Mouse (Mus musculus) small intestine, adult 2 months (tissue): Measurements from ENCODE around the gene Dnah7c. TPM values are rescaled to one million over a fixed set of nuclear protein-coding genes. Genes with fewer than 3 reads are reported as not detected.
"Not testable (repeated sequence)": the region's sequence is repeated elsewhere in the genome, so short reads cannot be mapped to it uniquely, and the experiment has no call there.

Experiments
- H3K27ac ChIP-seq: fragments of 200-500 bp; 2 replicates; pipeline ENCODE4 v1.5.1; 2012; ENCODE audit warnings: low read depth, low read length, control low read depth, inconsistent platforms; ENCODE audit not compliant: insufficient read depth
- H3K27me3 ChIP-seq: fragments of 200-500 bp; 2 replicates; pipeline ENCODE4 v1.6.1; 2012; ENCODE audit warnings: mild to moderate bottlenecking, moderate library complexity, low read length, inconsistent platforms; ENCODE audit not compliant: control insufficient read depth, insufficient read depth
- H3K36me3 ChIP-seq: fragments of 200-500 bp; 2 replicates; pipeline ENCODE4 v1.6.1; 2012; ENCODE audit warnings: mild to moderate bottlenecking, low read length, control low read depth, inconsistent platforms; ENCODE audit not compliant: control insufficient read depth, insufficient read depth
- H3K4me1 ChIP-seq: fragments of 200-500 bp; 2 replicates; pipeline ENCODE4 v1.6.1; 2012; ENCODE audit warnings: low read length, inconsistent platforms, mixed read lengths; ENCODE audit not compliant: control insufficient read depth, insufficient read depth, insufficient read length
- H3K4me3 ChIP-seq: fragments of 200-500 bp; 2 replicates; pipeline ENCODE4 v1.5.1; 2012; ENCODE audit warnings: low read depth, mild to moderate bottlenecking, control low read depth, inconsistent platforms, low read length, moderate library complexity
- CTCF ChIP-seq: fragments of 200-500 bp; IDR thresholded peaks from 2 replicates; pipeline ENCODE4 v1.5.1; 2012; ENCODE audit warnings: low read depth, mild to moderate bottlenecking, control low read depth, inconsistent platforms, low read length, moderate library complexity, mixed read lengths; ENCODE audit not compliant: insufficient replicate concordance, insufficient read length; ENCODE audit errors: extremely low read depth
- POLR2A ChIP-seq: fragments of 200-500 bp; IDR thresholded peaks from 2 replicates; pipeline ENCODE4 v1.6.1; 2012; ENCODE audit warnings: low read depth, mild to moderate bottlenecking, control low read depth, inconsistent platforms, low read length, moderate library complexity
- WGBS: fragments of 180-500 bp; shearing (Covaris S2); methylation state at CpG from one replicate; pipeline ENCODE4 v1.1.7; 2018; 5-methylcytosine and 5-hydroxymethylcytosine counted together
- polyA plus RNA-seq: library from polyadenylated mRNA; depleted of rRNA; stranded (reverse); fragments of >200 nt; gene quantifications from 2 replicates; pipeline ENCODE4 v1.2.3, GENCODE M21; 2012

The Dnah7c gene
- polyA plus RNA-seq, 1 experiment = not detected

GRCm38 (mm10) chr1:46620331-46620730 is 194.9 kb downstream of the Dnah7c start:
- Histone ChIP-seq H3K27ac (no peak overlapping the region), H3K27me3 (no peaks in the 10 kb centered on the region), H3K36me3 (no peaks in the 10 kb centered on the region), H3K4me1 (no peaks in the 10 kb centered on the region), H3K4me3 (no peak overlapping the region)
- TF ChIP-seq CTCF = no peak
- TF ChIP-seq POLR2A = no peak
- 85% methylated on average over 1 of the region's 1 CpGs for WGBS

DNA sequence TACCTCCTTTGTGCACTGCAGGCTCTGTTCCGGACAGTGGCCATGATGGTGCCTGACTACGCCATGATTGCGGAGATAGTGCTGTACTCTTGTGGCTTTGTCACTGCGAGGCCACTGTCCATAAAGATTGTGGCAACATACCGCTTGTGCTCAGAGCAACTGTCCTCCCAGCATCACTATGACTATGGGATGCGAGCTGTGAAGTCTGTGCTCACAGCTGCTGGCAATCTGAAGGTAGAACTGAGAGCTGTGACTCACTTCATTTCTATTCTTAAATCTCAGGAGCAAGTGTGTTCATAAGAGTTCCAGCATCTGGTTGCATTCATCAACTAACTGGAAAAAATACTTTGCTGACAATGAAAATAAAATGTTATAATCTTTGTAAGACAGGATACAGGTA is 200.5 kb downstream of the Dnah7c start:
- not testable (repeated sequence) for H3K36me3 ChIP-seq, H3K27me3 ChIP-seq, H3K27ac ChIP-seq, H3K4me1 ChIP-seq, H3K4me3 ChIP-seq
- WGBS = 92% methylated on average over 6 of the region's 6 CpGs

DNA sequence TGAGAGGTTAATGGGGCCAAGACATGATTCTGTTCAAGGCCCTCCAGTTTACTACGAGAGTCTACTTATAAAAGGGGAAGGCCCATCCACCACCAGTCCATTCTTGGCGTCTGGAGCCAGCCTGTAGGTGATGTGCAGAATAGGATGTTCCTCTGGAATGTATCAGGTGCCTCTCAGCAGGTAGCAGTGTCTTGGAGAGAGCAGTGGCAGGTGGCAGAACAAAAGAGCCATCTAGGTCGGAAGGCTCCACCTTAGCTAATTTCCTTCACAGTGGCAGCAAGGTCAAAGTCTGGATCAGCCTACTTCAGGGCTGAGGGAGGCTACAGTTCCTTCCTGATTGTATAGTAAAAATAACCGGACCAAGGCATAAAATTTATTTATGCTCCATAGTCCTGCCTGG is 224.4 kb downstream of the Dnah7c start:
- not testable (repeated sequence) for H3K36me3 ChIP-seq, H3K27me3 ChIP-seq, H3K27ac ChIP-seq, H3K4me1 ChIP-seq, H3K4me3 ChIP-seq
- 61% methylated on average over 4 of the region's 4 CpGs for WGBS

- not testable (repeated sequence) for H3K27me3 ChIP-seq, H3K4me1 ChIP-seq, H3K27ac ChIP-seq, H3K4me3 ChIP-seq, H3K36me3 ChIP-seq
- 57% methylated on average over 2 of the region's 2 CpGs for WGBS
Measured at GRCm38 (mm10) chr1:46652721-46653120, 227.3 kb downstream of the Dnah7c start.

DNA sequence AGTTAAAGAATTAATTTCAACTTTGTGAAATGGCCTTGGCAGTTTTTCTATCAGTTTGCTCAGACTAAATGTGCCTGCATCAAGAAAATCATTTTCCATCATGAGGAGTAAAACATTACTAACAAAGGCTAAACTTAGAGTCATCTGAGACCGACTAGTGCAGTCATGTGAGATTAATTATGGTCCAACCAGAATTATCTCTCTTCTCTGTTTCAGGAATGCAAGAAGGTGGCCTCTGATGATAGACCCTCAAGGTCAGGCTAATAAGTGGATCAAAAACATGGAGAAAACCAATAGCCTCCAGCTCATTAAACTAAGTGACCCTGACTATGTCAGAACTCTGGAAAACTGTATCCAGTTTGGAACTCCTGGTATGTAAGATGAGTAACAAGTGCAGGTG is 299.4 kb downstream of the Dnah7c start:
- not testable (repeated sequence) for H3K27ac ChIP-seq, H3K4me1 ChIP-seq, H3K36me3 ChIP-seq, H3K4me3 ChIP-seq, H3K27me3 ChIP-seq
- WGBS = 47% methylated on average over 1 of the region's 1 CpGs

- TF ChIP-seq POLR2A (no peak), CTCF (no peak)
- WGBS = 19% methylated on average over 1 of the region's 1 CpGs
- no peaks in the 10 kb centered on the region for H3K36me3 ChIP-seq
Measured at GRCm38 (mm10) chr1:46725266-46725665, 299.9 kb downstream of the Dnah7c start.

DNA sequence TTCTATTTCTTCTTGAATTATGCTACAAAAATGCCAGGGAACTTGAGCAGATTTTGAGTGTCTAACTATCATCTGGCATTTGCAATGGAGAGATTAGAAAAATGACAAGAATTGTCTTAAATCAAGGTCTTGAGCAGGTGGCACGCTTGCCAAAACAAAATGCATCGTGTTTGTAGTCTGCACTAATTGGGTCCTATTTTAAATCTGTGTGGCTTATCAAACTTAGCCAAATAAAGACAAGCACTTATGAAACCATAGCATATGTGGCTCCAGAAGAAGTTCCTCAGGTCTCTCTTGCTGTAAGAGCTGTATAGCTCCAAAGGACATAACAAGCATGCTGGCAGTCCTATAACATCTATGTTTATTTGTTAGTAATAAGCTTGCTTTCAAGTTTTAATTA is 300.3 kb downstream of the Dnah7c start:
- 79% methylated on average over 2 of the region's 2 CpGs for WGBS
- not testable (repeated sequence) for H3K4me3 ChIP-seq, H3K36me3 ChIP-seq, H3K27ac ChIP-seq, H3K4me1 ChIP-seq, H3K27me3 ChIP-seq

More at GRCm38 (mm10) chr1:46725266-46725665, 299.9 kb downstream of the Dnah7c start:
- Histone ChIP-seq H3K4me1 (no peaks in the 10 kb centered on the region), H3K4me3 (no peak overlapping the region), H3K27ac (no peak overlapping the region), H3K27me3 (no peaks in the 10 kb centered on the region)

DNA sequence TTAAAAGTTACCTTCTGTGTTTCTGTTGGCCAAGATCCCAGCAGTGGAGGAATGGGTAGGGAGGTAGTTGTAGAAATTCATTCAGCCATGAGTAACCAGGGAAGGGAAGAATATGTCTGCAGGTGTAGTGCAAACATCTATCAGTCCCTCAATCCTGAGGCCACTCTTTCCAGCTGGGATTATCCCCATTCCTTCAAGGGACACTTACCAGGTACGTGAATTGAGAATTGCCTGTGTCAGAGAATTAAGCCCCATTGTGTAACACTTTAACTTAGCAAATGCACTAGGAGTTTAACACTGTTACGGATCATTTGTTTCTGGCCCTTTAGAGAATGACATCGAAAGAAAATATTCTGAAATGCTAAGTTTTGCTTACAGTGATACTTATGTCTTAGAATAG is 304.3 kb downstream of the Dnah7c start:
- H3K27ac ChIP-seq, H3K4me1 ChIP-seq, H3K27me3 ChIP-seq, H3K4me3 ChIP-seq, H3K36me3 ChIP-seq: not testable (repeated sequence)
- 81% methylated on average over 3 of the region's 3 CpGs for WGBS

DNA sequence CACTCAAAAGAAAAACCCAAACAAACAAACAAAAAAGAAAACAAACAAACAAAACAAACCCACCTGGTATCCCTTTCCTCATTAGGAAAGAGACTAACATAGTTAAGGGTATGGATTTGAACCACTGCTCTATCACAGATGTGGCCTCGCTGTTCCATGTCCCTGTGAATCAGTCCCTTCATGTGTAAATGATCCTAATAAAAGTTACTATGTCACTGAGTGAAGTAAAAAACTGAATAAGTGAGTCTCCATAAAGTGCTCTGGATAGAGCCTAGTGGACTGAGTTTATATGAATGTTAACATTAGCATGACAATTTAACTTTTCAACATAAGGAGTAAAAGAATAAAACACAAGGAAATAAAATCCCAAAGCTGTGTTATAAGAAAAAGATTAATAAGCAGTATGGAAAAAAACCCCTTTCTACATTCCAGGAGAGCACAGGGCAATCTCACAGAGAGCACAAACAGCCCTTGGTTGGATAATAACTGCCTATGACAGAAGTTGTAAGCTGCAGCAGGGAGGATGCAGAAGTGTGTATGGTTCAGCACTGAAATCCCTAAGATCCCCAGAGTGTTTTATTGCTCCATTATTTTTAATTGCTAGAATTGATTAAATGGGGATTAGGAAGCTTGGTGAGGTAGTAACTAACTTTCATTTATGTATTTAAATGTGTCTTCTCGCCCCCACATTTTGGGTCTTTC is 308.2 kb downstream of the Dnah7c start:
- H3K27me3 ChIP-seq, H3K36me3 ChIP-seq, H3K4me1 ChIP-seq, H3K4me3 ChIP-seq, H3K27ac ChIP-seq: not testable (repeated sequence)
- WGBS = 74% methylated on average over 2 of the region's 2 CpGs

DNA sequence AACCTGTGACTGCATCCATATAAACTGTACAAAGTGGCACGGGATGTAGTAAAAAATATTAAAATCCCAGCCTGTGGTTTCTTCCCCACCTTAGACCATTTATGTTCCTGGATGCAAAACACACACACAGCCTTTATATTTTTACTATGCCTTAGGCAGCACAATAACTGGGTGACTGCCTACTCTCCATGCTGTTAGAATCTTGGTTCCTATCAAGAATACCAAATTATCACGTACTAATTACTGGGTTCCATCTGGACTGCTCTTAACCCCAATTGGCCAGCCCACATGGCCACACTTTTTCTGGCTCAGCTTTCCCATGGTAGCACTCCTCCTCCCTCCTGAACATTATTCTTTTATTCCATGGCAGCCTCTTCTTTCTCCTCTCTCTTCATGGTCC is 309.1 kb downstream of the Dnah7c start:
- H3K4me3 ChIP-seq, H3K27ac ChIP-seq, H3K27me3 ChIP-seq, H3K36me3 ChIP-seq, H3K4me1 ChIP-seq: not testable (repeated sequence)
- 89% methylated on average over 2 of the region's 2 CpGs for WGBS

DNA sequence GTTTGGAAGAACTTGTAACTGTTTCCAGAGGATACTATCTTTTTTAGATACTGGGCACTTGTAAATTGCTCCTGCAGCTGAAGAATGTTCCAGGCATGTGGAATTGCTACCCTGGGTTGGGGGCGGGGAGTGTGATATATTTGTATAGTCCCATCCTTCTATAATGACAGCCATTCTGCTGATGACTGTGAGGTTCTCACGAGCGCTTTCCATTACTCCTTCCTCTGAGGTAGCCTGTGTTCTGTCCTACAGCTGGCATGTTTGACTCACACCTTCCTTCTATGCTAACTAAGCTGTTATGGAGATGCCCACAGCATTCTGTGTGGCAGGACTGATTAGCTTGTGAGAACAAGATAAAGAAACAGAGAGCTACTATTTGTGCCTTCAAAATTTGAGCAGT is 339.2 kb downstream of the Dnah7c start:
- WGBS = 61% methylated on average over 3 of the region's 3 CpGs
- H3K36me3 ChIP-seq, H3K27me3 ChIP-seq, H3K4me1 ChIP-seq, H3K27ac ChIP-seq, H3K4me3 ChIP-seq: not testable (repeated sequence)

DNA sequence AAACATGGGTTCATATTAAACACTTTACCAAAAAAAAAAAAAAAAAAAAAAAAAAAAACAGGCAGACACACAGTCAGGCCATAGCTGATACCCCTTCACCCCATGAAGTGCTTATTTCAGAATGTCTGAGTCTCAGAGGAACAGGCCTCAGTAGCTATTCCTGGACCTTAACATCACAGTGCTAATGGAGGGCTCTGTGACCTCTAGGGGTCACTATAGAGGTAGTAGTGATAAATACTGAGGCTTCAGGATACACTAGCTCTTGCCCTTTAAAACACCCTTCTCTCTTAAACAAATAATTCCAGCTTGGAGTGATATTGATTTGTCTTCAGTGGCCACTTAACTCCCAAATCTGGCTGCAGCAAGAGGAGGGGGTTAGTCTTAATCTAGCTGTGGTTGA is 343.9 kb downstream of the Dnah7c start:
- H3K27ac ChIP-seq = not testable (repeated sequence)

More for the DNA sequence above, 343.9 kb downstream of the Dnah7c start:
- not testable (repeated sequence) for H3K4me1 ChIP-seq, H3K36me3 ChIP-seq, H3K27me3 ChIP-seq, H3K4me3 ChIP-seq
